Mouse (Mus musculus): ENCODE measurements at regions not wholly inside any gene's neighbourhood (a gene's known extent, or its start where the extent isn't known, plus 50 kb on each side); places are given as distances from the start of the nearest gene placed in this dataset.

GRCm38 (mm10) chr11:71912626-71913025 lies 124.7 kb downstream of the Aipl1 start:
- no peaks in the 10 kb centered on the region for H3K9me3 ChIP-seq (replicated peaks)
- no peak overlapping the region for H3K4me3 ChIP-seq
- H3K9ac ChIP-seq: no peak overlapping the region
- H3K27ac ChIP-seq: no peak overlapping the region
- H3K4me1 ChIP-seq: no peaks in the 10 kb centered on the region
- WGBS: 91% methylated on average over 5 of the region's 5 CpGs
- no peak for ATAC-seq (ENCODE audit: low FRiP score)
- no peak overlapping the region for H3K4me2 ChIP-seq (replicated peaks)
- no peaks in the 10 kb centered on the region for H3K36me3 ChIP-seq
- no peaks in the 10 kb centered on the region for H3K27me3 ChIP-seq

- Histone ChIP-seq H3K36me3 (no peaks in the 10 kb centered on the region), H3K9me3 (replicated peaks) (no peaks in the 10 kb centered on the region), H3K27me3 (no peaks in the 10 kb centered on the region), H3K27ac (no peak overlapping the region), H3K4me3 (no peak overlapping the region), H3K9ac (no peak overlapping the region), H3K4me1 (no peaks in the 10 kb centered on the region), H3K4me2 (replicated peaks) (no peak overlapping the region)
- no peak for ATAC-seq (ENCODE audit: low FRiP score)
- WGBS: 93% methylated on average over 5 of the region's 5 CpGs
Observed at GRCm38 (mm10) chr11:71911284-71911683, 126.0 kb downstream of the Aipl1 start.

DNA sequence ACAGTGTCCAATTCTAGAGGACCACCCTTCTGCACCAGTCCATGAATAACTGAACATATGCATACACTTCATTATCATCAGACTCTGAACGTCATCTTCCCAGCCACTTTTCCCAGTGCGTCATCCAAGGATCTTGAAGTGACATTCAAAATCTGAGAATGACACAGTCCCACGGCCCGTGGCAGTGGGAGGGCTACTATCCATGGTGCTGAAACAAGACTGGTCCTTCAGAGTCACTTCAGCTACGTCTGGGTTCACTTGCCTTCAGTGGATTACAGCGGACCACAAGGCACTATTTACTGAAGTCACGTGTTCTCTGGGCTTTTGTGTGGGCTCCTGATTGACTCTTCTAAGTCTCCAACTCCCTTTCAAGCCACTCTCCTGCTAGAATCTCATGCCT lies 128.7 kb downstream of the Aipl1 start:
- H3K9me3 ChIP-seq (replicated peaks): no peaks in the 10 kb centered on the region
- 39% methylated on average over 7 of the region's 7 CpGs for WGBS
- H3K9ac ChIP-seq: no peak overlapping the region
- H3K27ac ChIP-seq: no peak overlapping the region
- H3K36me3 ChIP-seq: no peaks in the 10 kb centered on the region
- ATAC-seq (ENCODE audit: low FRiP score): no peak
- H3K4me1 ChIP-seq: no peaks in the 10 kb centered on the region
- no peak overlapping the region for H3K4me3 ChIP-seq
- no peak overlapping the region for H3K4me2 ChIP-seq (replicated peaks)
- H3K27me3 ChIP-seq: no peaks in the 10 kb centered on the region

GRCm38 (mm10) chr11:71903020-71903410 lies 134.3 kb downstream of the Aipl1 start:
- H3K4me1 ChIP-seq: peaks cover 10% of the 10 kb centered on the region; the same call in 1 of the 2 replicates
- no peaks in the 10 kb centered on the region for H3K9me3 ChIP-seq (replicated peaks)
- WGBS: 26% methylated on average over 2 of the region's 2 CpGs
- H3K27ac ChIP-seq: no peak overlapping the region
- peak overlapping the region; percentile 15; the same call in 1 of the 2 replicates for H3K9ac ChIP-seq
- no peaks in the 10 kb centered on the region for H3K27me3 ChIP-seq
- H3K4me2 ChIP-seq (replicated peaks): no peak overlapping the region
- H3K36me3 ChIP-seq: no peaks in the 10 kb centered on the region
- peak; percentile 56; the same call in 1 of the 2 replicates for ATAC-seq (ENCODE audit: low FRiP score)
- no peak overlapping the region for H3K4me3 ChIP-seq

- Histone ChIP-seq H3K9me3 (replicated peaks) (no peaks in the 10 kb centered on the region), H3K4me2 (replicated peaks) (no peak overlapping the region), H3K27me3 (no peaks in the 10 kb centered on the region), H3K9ac (no peak overlapping the region), H3K36me3 (no peaks in the 10 kb centered on the region), H3K4me3 (no peak overlapping the region), H3K27ac (peak overlapping the region; percentile 17; the same call in 1 of the 2 replicates), H3K4me1 (peaks cover 10% of the 10 kb centered on the region; the same call in 1 of the 2 replicates)
- 66% methylated on average over 10 of the region's 10 CpGs for WGBS
- ATAC-seq (ENCODE audit: low FRiP score): no peak
Observed at GRCm38 (mm10) chr11:71902304-71903019, 134.8 kb downstream of the Aipl1 start.

GRCm38 (mm10) chr11:71900816-71901215 lies 136.5 kb downstream of the Aipl1 start:
- H3K4me1 ChIP-seq: peaks cover 10% of the 10 kb centered on the region; the same call in 1 of the 2 replicates
- no peaks in the 10 kb centered on the region for H3K9me3 ChIP-seq (replicated peaks)
- no peak overlapping the region for H3K9ac ChIP-seq
- H3K27me3 ChIP-seq: no peaks in the 10 kb centered on the region
- H3K27ac ChIP-seq: no peak overlapping the region
- ATAC-seq (ENCODE audit: low FRiP score): no peak
- H3K36me3 ChIP-seq: no peaks in the 10 kb centered on the region
- H3K4me2 ChIP-seq (replicated peaks): no peak overlapping the region
- no peak overlapping the region for H3K4me3 ChIP-seq

DNA sequence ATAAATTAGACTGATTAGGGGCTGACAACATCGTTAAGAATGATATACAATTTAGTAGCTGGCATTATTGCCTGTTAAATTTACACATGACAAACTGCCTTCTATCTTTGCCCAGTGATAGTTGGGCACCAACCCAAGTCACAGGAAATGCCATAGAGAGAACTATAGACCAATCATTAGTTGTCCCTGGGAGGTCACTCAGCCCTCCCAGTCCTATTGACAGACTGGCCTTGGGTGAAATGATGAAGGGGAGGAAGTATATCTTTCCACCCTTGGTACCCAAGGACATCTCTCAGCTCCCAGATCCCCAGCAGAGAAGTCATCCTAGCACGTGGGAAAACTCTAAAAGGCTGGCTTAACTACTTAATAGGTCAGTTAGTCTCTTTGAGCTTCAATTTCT lies 139.8 kb downstream of the Aipl1 start:
- Histone ChIP-seq H3K4me2 (replicated peaks) (no peak overlapping the region), H3K4me1 (0 out of 2 replicates have a peak, but pooled peaks cover 3% of the 10 kb centered on the region), H3K27ac (no peak overlapping the region), H3K9ac (no peak overlapping the region), H3K9me3 (replicated peaks) (no peaks in the 10 kb centered on the region), H3K27me3 (no peaks in the 10 kb centered on the region), H3K36me3 (no peaks in the 10 kb centered on the region), H3K4me3 (no peak overlapping the region)
- ATAC-seq (ENCODE audit: low FRiP score): no peak
- 62% methylated on average over 2 of the region's 2 CpGs for WGBS

DNA sequence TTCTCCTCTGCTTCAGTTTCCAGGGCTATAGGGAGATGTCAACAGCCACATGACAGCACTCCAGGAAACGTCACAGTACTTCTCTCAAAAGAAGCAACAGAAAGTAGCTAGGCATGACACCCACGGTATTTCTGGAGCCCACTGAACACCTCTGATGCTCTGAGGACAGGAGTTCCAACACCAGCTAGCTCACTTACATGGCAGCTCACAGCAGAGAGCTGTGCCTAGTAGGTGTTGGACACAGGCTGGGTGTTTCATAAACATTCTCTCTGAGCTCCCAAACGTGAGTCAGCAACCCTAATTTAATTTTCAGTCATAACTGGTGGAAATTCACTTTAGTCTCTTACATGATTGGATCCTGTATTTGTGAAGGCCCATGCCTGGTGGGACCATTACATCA lies 140.2 kb downstream of the Aipl1 start:
- Histone ChIP-seq H3K4me3 (no peak overlapping the region), H3K4me2 (replicated peaks) (no peak overlapping the region), H3K9me3 (replicated peaks) (no peaks in the 10 kb centered on the region), H3K9ac (no peak overlapping the region), H3K36me3 (no peaks in the 10 kb centered on the region), H3K27me3 (no peaks in the 10 kb centered on the region), H3K27ac (no peak overlapping the region), H3K4me1 (no peaks in the 10 kb centered on the region)
- ATAC-seq (ENCODE audit: low FRiP score): no peak
- 71% methylated on average over 3 of the region's 3 CpGs for WGBS

DNA sequence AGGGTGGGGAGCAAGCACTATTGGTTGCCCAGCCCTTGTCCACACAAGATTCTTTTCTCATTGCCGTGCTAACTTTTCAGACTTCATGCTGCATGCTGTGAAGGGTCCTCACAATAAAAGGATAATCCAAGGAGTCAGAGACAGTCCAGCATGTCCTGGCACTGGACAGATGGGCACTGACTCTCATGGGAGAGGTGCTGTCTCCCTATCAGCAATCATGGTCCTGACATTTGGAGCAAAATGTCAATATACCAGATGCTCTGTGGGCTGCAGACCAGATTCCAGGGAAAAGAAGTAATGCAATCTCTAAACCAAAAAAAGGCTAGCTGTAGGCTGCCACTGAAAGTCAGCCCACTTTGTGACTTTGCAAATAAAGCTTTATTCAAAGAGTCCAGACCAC lies 141.5 kb downstream of the Wscd1 start:
- Histone ChIP-seq H3K4me1 (peaks cover 6% of the 10 kb centered on the region; the same call in 1 of the 2 replicates), H3K9ac (no peak overlapping the region), H3K4me2 (replicated peaks) (no peak overlapping the region), H3K9me3 (replicated peaks) (no peaks in the 10 kb centered on the region), H3K27me3 (no peaks in the 10 kb centered on the region), H3K4me3 (no peak overlapping the region), H3K27ac (no peak overlapping the region), H3K36me3 (no peaks in the 10 kb centered on the region)
- WGBS: 82% methylated on average over 1 of the region's 1 CpGs
- ATAC-seq (ENCODE audit: low FRiP score): no peak

DNA sequence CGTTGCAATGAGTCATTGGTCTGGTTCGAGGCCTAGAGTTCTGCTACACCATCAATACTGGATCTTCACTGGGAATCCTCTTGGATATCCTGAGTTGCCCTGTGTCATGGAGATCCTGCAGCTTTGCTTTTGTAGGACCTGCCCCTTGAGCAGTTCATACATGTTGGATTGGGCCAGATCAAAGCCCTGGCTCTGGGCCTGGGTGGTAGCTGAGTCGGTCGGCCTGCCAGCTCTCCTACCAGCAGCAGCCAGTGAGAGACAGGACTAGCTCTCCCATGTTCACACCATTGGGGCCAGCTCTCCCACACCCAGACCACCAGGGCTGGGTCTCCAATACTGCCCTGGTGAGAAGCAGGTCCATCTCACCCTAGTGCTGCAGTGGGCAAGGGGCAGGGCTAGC lies 139.4 kb downstream of the Wscd1 start:
- H3K27ac ChIP-seq: no peak overlapping the region
- H3K4me1 ChIP-seq: peaks cover 6% of the 10 kb centered on the region; the same call in 1 of the 2 replicates
- 93% methylated on average over 4 of the region's 4 CpGs for WGBS
- H3K4me3 ChIP-seq: no peak overlapping the region
- H3K27me3 ChIP-seq: no peaks in the 10 kb centered on the region
- no peaks in the 10 kb centered on the region for H3K9me3 ChIP-seq (replicated peaks)
- H3K9ac ChIP-seq: no peak overlapping the region
- no peak overlapping the region for H3K4me2 ChIP-seq (replicated peaks)
- no peaks in the 10 kb centered on the region for H3K36me3 ChIP-seq
- ATAC-seq (ENCODE audit: low FRiP score): no peak

DNA sequence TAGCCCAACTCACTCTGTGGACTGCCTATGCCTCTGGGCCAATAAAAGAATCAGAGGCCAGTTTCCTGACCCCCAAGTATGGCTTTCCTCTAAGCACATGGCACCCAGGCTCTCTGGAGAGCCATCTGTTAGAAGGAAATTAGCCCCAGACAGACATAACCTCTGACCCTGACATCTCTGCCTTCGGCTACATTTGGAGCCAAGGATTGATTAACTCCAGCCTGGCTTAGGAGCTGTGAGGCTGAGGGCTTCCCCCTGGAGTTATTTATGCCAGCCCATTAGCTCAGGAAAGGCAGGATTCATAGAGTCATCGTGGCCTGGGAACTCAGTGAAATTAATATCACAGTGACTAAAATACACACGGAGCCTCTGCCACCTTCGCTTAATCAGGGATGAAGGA lies 137.5 kb downstream of the Wscd1 start:
- ATAC-seq (ENCODE audit: low FRiP score): no peak
- no peaks in the 10 kb centered on the region for H3K9me3 ChIP-seq (replicated peaks)
- no peak overlapping the region for H3K27ac ChIP-seq
- no peak overlapping the region for H3K4me2 ChIP-seq (replicated peaks)
- H3K27me3 ChIP-seq: no peaks in the 10 kb centered on the region
- H3K9ac ChIP-seq: no peak overlapping the region
- H3K36me3 ChIP-seq: no peaks in the 10 kb centered on the region
- H3K4me1 ChIP-seq: peaks cover 6% of the 10 kb centered on the region; the same call in 1 of the 2 replicates
- H3K4me3 ChIP-seq: no peak overlapping the region
- 53% methylated on average over 4 of the region's 4 CpGs for WGBS

DNA sequence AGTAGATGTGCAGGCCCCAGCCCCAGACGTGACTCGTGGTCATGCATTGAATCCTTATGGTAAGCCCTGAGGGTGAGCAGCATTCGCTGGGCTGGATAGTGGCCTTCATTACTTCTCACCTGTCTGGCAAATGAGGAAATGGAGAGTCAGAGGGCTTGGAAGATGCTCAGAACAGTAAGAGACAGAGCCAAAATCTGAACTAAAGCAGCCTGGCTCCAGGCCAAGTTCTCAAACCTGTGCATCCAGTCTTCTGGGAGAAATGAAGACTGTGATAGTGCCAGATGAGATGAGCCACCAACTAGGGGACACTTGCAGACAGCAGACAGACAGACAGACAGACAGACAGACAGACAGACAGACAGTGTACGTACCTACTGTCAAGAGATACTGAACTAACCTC lies 137.1 kb downstream of the Wscd1 start:
- no peaks in the 10 kb centered on the region for H3K9me3 ChIP-seq (replicated peaks)
- ATAC-seq (ENCODE audit: low FRiP score): no peak
- no peak overlapping the region for H3K9ac ChIP-seq
- 78% methylated on average over 4 of the region's 4 CpGs for WGBS
- peaks cover 6% of the 10 kb centered on the region; the same call in 1 of the 2 replicates for H3K4me1 ChIP-seq
- H3K4me3 ChIP-seq: no peak overlapping the region
- no peak overlapping the region for H3K4me2 ChIP-seq (replicated peaks)
- H3K36me3 ChIP-seq: no peaks in the 10 kb centered on the region
- H3K27me3 ChIP-seq: no peaks in the 10 kb centered on the region
- H3K27ac ChIP-seq: no peak overlapping the region

GRCm38 (mm10) chr11:71884861-71885260 lies 135.1 kb downstream of the Wscd1 start:
- peaks cover 6% of the 10 kb centered on the region; the same call in 1 of the 2 replicates for H3K4me1 ChIP-seq
- no peak overlapping the region for H3K4me2 ChIP-seq (replicated peaks)
- H3K27ac ChIP-seq: no peak overlapping the region
- no peaks in the 10 kb centered on the region for H3K36me3 ChIP-seq
- WGBS: 72% methylated on average over 6 of the region's 6 CpGs
- no peaks in the 10 kb centered on the region for H3K27me3 ChIP-seq
- no peak for ATAC-seq (ENCODE audit: low FRiP score)
- no peak overlapping the region for H3K4me3 ChIP-seq
- H3K9ac ChIP-seq: no peak overlapping the region
- H3K9me3 ChIP-seq (replicated peaks): no peaks in the 10 kb centered on the region

All from hindbrain, embryonic 12.5 days (tissue).